Mouse (Mus musculus) embryo, embryonic 9.5 days (tissue): ENCODE data around the gene Aass.
A peak's percentile ranks its signal among the peaks of the same experiment; 100 is the strongest.
"Not testable (repeated sequence)": the region's sequence is repeated elsewhere in the genome, so short reads cannot be mapped to it uniquely, and the experiment has no call there.

Experiments
- DNase-seq: peaks from one replicate; pipeline ENCODE4 v3.0.0-alpha.2; 2017; ENCODE audit errors: extremely low spot score

The Aass gene

DNA sequence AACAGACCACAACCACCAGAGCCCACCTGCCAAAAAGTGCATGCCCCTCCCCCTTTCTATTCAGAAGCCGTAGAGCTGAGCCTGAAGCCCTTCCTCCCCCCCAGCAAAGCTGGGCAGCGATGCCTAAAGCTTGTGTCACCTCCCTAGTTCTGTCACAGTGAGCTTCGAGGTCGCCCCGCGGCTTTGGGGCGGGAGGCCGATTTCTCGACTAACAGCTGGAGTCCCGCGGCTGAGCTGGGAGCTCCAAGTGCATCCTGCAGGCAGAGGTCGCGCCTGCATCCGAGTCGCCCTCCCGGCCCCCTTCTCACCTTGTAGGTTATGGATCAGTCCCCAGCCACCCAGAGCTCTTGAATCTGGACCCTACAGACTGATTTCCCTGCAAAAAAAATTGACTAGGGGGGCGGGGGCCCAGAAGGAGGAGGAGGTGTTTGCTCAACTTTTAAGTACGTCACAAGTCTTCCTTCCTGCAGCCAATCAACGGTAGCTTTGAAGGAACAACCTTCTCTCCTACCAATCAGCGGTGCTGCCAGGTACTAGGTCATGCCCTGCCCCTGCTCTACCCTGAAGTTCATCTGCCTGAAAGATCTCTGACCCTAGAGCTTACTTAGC lies at the start of gene Aass:
Aass (minus strand) TSS at position 414 of the 609 bp plus-strand sequence.
- DNase-seq = peak; percentile 67

DNA sequence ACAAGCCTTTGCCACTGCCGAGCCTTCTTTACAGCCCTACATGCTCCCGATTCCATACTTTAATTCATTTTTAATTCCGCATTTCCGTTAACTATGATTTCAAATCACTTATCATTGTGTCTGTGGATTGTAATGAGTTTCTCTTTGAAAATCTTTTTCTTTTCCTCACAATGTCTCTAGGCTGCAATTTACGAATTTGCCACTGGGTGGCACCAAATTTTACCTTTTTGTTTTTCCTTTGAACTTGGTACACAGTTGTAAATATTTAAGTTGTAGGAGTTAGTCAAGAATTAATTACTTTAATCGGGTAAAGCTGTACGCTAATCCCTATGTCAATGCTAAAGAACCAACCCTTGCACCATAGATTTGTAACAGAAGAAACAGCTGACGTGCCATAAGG lies 47.3 kb upstream of the Aass start:
- peak; percentile 51 for DNase-seq

DNA sequence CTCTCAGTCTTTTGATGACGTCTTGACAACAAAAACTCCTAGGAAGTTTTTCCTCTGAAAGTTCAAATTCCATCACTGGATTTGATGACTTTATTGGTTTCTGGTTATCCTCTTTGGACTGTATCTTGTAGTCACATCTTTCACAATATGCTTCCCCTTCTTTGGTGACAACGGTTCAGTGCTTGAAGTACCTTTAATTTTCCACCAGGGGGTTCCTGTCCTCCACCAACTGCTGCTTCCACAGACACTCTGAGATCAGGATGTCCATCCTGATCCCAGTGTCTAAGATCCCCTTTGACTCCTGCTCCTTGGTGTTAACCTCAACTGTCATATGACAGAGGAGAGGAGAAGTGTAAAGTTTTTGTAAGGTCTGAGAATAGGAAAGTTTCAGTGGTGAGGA lies 31.0 kb upstream of the Aass start:
- DNase-seq = not testable (repeated sequence)

DNA sequence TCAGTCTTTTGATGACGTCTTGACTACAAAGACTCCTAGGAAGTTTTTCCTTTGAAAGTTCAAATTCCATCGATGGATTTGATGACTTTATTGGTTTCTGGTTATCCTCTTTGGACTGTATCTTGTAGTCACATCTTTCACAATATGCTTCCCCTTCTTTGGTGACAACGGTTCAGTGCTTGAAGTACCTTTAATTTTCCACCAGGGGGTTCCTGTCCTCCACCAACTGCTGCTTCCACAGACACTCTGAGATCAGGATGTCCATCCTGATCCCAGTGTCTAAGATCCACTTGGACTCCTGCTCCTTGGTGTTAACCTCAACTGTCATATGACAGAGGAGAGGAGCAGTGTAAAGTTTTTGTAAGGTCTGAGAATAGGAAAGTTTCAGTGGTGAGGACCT lies 23.6 kb upstream of the Aass start:
- not testable (repeated sequence) for DNase-seq

DNA sequence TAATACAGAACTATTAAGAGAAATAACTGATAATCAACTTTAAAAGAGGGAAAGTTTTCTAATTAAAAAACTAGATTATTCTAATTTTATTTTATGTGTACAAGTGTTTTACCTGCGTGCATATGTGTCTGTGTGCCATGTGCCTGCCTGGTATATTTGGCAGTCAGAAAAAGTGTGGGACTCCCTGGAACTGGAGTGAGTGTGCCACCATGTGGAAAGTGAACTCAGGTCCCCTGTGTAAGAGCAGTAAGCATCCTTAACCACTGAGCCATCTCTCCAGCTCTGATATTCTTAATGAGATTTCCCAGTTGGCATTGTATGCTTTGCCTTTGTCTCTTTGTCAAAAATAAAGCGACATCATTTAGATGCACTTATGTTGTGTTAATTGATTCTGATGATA lies 20.3 kb upstream of the Aass start:
- DNase-seq = no peak

DNA sequence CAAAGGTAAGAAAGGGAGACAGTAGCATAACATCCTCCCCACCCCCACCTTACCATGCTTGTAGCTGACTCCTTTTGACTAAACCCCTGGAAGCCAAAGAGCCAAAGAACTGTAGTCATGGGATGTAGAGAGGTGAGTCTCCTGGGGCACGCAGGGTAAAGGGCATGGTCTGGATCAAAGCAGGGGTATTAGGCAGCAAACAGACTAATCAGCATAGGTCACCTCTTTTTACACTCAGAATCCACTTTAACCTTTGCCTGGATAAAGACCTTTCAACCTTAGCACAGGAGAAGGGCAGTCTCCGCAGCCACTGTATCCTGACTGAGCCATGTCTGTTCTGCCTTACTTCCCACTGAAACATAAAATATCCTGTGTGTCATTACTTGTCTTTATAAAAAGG lies 14.4 kb upstream of the Aass start:
- DNase-seq = no peak

DNA sequence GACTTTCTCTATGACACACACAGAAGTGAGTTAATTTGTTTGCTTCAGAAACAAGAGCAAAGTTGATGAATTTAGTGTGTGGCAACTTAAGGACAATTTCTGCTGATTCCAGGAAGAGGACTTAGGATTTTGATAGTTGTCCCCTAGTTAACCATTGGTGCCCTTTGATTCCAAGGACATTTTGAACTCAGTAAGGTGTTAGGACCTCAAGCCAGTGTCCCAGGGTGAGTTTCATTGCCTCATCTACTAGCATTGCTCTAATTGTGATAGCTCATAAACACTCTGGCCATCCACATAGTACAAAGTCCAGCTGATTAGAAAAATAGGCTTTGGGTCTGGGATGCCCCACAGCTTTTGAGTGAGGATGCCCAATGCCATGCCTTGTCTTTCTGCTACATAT lies 11.2 kb upstream of the Aass start:
- DNase-seq = no peak

DNA sequence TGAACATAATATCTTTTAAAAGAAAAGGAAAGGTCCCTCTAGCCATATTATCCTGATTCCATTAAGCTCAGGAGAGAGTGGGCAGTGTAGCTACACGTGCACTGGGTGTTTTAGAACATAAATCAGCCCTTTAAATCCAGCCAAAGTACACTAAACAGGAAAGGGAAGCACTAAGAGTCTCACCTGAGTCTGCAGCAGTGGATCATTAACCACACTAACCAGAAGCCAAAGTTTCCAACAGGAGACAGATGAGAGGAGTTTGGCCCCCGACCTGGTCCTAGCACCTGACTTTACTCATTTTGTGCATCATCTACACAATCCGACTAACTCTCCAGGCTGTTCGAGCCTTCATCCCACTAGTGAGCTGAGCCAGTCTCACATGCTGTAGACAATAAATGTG lies 1.8 kb downstream of the Aass start:
- no peak for DNase-seq

DNA sequence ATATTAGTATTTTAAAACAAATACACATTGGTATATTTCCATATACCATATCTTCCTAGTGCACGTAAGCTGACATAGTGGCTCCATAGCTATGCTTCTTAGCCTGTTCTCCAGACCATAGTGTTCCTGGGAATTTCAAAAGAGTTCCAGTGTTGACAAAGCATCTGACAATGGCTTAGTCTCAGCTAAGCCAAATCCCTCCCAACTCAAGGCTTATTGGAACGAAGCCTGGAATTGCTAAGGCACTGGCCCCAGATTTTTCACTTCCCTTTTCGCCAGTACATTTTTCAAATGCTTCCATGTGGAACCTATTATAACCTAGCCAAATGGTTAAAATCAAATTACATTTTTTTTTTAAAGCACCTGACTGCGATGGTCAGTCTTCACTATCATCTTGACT lies 3.6 kb downstream of the Aass start:
- DNase-seq = no peak

DNA sequence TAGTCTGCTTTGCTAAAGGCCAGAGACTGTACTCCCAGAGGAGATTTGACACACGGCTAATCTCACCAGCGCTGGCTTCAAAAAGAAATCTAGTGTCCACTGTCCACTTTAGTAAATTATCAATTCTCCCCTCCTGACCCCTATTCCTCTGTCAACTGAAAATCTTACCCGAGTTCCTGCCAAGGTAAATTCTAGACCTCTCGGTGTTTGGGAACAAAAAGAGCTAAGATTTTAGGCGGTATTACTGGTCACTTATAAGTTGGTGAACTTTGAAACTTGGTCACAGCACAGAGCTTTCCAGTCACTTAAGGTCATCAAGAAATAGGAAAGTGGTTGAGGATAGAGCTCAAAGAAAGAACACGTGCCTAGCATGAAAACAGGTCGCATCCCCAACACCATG lies 6.1 kb downstream of the Aass start:
- no peak for DNase-seq

DNA sequence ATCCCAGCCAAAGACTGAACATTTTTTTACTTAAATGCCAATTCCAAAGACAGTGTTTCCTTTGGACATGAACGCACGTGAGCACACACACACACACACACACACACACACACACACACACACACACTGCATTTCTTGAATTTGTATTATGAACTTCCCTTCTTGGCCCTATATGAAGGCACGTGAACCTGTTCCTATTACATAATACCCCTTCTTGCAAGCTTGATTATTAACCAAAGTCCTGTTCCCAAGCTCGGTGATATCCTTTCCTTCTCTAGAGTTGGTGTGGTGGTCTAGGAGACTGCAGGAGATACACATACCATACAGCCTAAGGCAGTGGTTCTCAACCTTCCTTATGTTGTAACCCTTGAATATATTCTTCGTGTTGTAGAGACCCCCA lies 7.0 kb downstream of the Aass start:
- no peak for DNase-seq

DNA sequence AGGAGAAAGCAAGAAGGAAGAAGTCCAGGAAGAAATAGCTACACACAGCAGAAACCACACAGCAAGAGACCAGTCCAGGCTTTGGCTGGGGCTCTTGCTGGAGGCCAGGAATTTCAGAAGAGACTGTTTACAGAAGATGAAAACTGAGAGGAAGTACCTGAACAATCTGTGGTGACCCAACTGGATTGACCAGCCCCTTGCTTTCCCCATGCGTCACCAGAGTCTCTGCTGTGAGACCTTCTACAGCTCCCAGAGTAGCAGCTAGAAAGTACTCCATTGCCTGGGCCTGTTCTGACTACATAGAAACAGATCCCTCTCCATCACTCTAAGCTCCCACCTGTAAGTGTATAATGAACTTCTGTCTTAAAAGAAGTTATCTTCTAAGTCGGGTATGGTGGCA lies 8.0 kb downstream of the Aass start:
- DNase-seq = no peak

DNA sequence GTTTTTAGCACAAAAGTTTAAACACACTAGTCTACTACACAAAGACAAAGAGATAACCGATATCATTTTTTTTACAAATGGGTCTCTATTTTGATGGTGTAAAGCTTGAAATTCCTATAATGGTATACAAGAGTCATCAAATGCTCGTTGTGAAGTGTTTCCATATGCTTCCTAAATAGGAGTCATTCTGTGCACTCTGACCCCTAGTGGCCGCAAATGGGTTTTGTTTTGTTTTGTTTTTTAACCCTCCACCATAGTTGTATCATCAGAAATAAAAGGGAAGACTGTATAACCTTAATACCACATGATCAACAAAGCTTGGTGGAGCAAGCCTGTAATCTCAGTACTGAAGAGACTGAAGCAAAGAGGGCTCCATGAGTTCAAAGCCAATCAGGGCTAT lies 9.9 kb downstream of the Aass start:
- peak; percentile 10 for DNase-seq

DNA sequence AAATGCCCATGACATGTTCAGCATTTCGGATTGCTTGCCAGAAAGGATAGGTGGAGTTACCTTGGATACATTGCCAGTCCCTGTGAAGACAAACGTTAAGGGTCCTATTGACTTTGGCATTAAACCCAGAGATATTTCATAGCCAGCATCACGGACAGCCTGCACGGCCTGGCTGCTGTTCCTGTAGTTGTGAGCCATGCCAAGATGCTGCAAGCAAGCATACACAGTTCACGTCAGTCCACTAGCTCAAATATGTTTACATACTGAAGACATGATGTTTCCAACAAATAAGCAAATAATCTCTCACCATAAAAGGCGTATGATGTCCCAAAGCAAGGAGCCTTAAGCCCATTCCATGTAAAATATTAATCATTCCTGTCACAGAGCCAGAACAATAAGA lies 18.0 kb downstream of the Aass start:
- no peak for DNase-seq

DNA sequence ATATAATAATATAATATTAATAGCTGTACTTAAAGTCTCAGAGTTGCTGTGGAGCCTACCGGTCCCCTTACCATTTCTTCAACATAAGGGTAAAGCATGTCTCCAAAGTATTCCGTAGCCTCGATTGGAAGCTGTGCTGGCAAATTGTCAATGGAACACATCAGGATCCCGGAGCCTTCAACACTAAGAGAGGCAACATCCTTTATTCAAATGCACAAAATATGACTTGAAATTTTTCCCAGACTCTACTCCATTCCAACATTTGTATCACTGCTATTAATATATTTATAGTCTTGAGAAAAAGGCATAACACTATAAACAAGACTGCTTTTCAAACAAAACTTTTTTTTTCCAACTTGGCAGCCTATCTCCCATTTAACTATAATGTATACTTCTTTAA lies 25.7 kb downstream of the Aass start:
- DNase-seq = no peak

DNA sequence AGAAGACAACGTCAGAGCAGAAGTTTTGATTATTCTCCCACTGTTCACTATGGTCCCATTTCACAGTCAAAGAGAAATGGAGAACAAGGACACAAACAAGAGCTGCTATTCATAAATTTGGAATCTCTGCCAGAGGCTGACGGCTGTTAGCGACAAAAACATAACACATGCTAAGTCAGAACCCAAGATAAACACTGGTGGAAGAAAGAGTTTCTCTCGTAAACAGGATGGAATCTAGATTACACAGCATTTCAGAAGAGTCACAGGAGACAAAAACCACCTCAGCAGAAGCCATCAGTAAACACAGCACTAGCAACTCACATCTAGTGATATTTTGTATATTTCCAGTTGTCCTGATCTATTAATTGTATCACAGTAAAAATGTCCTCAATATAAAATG lies 26.4 kb downstream of the Aass start:
- DNase-seq = no peak

DNA sequence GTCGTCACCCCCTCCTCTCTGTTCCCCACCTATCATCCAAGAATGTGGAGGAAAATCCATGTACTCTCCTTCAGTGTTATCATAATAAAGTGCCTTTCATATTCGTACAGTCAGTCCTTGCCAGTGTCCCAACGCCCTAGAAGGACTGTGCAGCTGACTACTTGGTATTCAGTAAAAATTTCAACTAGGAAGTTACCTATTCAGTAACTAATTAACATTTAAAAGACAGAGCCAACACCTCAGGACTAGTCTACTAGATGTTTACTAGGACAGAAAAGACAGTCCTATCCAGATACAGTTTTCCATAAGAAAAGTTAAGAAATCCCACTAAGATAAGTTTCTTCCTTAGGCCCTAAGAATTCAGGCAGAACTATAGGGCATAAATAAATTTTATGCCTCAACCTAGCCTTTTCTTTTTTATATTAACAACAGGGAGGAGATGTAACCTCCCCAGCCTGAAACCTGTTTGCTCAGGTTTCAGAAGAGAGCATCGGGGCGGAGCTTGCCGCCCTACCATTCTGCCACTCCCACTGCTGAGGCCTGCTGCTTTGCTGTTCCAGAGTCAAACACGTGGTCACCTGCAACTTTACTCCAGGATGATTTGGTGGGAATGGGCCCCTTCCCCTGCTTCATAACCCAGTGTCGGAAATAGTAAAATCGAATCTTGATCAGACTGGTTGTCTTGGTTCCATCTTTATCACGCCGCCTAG lies 42.3 kb downstream of the Aass start:
- not testable (repeated sequence) for DNase-seq

DNA sequence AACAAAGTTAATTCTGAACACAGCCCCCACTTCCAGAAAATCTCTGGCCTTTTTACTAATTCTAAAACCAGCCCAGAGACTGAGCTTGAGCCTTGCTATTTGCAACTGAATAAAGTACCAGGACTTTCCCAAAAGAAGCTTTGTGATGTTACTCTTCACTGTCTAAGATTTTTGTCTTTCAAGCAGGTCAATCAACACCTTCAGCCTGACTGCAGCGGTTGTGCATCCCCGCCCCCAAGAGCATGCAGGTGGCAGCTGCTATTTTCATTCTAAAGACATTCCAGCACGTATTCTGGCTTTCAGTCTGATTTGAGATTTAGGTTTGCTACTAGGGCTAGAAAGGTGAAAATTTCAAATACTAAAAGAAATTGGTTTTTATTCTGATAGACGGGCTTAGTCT lies 43.5 kb downstream of the Aass start:
- not testable (repeated sequence) for DNase-seq

DNA sequence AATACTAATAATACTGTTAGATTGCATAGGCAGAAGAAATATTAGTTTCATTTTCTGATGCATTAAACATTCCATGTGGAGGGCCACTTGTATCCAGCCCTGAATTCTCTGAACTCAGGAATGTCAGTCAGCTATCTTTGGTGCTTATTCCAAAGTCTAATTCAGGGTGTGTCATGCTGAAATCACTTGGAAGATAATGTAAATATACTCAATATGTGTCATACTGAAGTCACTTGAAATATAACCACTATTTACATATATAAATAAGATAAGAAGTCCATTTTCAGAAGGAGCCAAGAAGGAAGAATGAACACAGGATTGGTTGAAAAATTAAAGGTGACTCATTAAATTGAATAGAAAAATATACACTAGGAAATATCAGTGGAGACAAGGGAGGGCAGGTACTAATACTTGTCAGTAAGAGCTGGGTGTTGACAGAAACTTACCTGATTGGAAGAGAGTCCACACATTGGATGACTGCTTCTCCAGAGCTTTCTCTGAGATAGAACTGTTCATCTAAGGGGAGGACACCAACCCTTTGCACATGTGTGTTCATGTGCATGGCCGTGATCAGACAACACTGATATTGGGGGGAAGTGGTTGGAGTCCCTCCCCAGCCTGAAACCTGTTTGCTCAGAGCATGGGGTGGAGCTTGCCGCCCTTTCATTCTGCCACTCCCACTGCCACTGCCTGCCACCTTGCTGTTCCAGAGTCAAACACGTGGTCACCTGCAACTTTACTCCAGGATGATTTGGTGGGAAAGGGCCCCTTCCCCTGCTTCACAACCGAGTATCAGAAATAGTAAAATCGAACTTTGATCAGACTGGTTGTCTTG lies 48.0 kb downstream of the Aass start:
- no peak for DNase-seq

DNA sequence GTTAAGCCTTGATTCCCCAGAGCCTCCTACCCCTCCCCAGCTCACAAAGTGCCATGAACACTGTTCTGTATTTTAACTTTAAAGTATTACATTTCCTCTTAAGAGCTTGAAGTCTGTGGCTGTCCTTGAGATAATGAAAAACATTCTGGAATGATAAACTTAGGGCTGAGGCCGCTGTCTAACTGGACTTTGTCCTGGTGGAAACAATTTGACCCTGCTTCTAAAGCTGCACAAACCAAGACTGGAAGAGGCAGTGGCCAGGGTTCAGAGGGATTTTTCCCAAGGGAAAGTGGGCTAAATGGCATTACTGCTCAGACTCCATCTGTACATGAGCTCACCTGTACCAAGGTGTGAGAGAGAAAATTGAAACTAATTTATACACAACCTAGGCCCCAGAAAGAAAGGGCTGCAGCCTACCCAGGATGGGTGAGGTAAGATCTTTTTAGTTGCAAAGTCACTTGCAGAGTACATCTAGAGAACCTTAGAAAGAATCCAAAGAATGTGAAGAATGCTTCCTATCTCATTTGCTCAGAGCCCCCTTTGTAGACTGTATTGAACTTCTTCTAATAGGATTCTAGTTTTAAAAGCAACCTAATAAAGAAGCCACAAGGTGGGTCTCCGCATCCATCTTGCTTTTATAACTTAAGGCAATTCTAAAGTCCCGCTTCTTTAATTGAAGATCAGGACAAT lies 52.6 kb downstream of the Aass start:
- DNase-seq = peak; percentile 30

DNA sequence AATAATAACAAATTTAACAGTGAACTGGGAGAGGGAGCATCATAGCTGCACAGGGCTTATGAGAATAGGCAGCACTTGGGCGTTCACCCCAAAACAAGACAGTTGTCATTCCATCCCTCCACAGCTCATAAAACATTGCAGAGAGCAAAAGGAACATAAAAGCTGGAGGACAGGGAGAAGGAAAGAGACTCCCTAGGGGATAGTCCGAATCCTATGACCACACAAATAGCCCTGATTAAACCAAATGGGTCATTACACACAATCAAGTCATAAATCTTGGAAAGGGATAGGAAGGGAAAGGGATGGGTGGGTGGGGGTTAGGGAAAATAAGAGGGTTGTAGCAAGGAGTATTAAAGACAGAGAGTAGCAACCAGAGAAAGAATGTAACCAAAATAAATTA lies 54.5 kb downstream of the Aass start:
- DNase-seq = no peak

DNA sequence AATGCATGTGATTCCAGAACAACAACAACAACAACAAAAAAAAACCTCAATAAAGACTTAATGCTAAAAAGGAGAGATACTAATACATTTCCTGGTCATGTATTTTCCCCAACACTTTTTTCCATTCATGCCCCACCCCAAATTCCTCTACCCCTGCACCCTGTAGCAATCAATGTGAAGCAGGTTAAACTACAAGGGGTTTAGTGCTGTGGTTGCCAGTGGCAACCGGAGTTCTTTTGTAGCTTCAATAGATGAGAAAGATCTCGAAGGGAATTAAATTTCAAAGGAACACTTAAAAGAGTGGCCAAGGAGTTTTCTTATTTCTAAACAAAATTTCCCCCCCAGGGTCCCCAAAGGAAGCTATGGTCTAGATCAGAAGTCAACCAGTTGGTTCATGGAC lies 56.7 kb downstream of the Aass start:
- DNase-seq = no peak
